Mouse (Mus musculus) forebrain, embryonic 13.5 days (tissue): ENCODE measurements around the gene Pde2a. TPM values are rescaled to one million over a fixed set of nuclear protein-coding genes. Genes with fewer than 3 reads are reported as not detected.

ENCODE experiments used
- microRNA counts: library from miRNA; unstranded; fragments of <30 nt; microRNA quantifications from one replicate; lab custom pipeline; 2016
- microRNA-seq: library from miRNA; unstranded; fragments of <30 nt; microRNA quantifications from one replicate; pipeline ENCODE4, GENCODE M21; 2016
- polyA plus RNA-seq: library from polyadenylated mRNA; unstranded; fragments of >200 nt; fragmentation: Nextera tagmentation; extraction: Ambion mirVana; gene quantifications from 2 replicates; pipeline ENCODE4 v1.2.1, GENCODE M21; 2015

Gene Pde2a
- polyA plus RNA-seq, 1 experiment from 2014 or later: 26.2 TPM

MicroRNA genes within 50 kb of the gene (microRNA counts, 519-probe panel; counts per million panel counts)
- microRNA mmu-miR-139-3p (lab: Ali Mortazavi, UCI) (177 counts per million, percentile 53 among the panel's probes with 10 or more counts), microRNA mmu-miR-139-5p (lab: Ali Mortazavi, UCI) (1,857 counts per million, percentile 57 among the panel's probes with 10 or more counts)

Small RNA genes within 50 kb of the gene (microRNA-seq; reads per million reads assigned to microRNA genes)
- gene Mir139: 3,565 reads per million, percentile 87 among the genes with 10 or more reads in this experiment

Other genes with a start within 250 kb of the Pde2a start
- 14.4 and 14.5 TPM in 2 replicates for gene Atg16l2, start 119.4 kb upstream of the Pde2a start, polyA plus RNA-seq
- gene Stard10, start 104.6 kb upstream of the Pde2a start, polyA plus RNA-seq: 4.4 and 4.6 TPM in 2 replicates
- 4.8 and 6.0 TPM in 2 replicates for gene Arap1, start 73.6 kb upstream of the Pde2a start, polyA plus RNA-seq
- gene Gm45837, start 10.8 kb upstream of the Pde2a start, polyA plus RNA-seq: not detected in 2 replicates
- not detected in 2 replicates for gene Art2b, start 163.9 kb downstream of the Pde2a start, polyA plus RNA-seq
- 35.4 and 40.8 TPM in 2 replicates for gene Clpb, start 241.9 kb downstream of the Pde2a start, polyA plus RNA-seq